Mouse (Mus musculus): ENCODE data around the gene Ntrk2. TPM values are rescaled to one million over a fixed set of nuclear protein-coding genes. Genes with fewer than 3 reads are reported as not detected.

Ntrk2 gene
- polyA plus RNA-seq, 1 experiment from 2014 or later, result 1.0 TPM

- Histone ChIP-seq H3K9ac (ENCODE audit: low read length) (no peak overlapping the region), H3K36me3 (ENCODE audit: control insufficient read depth, insufficient read depth, low read length) (no peaks in the 10 kb centered on the region), H3K27me3 (replicated peaks; ENCODE audit: control insufficient read depth, insufficient read depth, low read length) (0 out of 2 replicates have a peak, but pooled peaks cover 3% of the 10 kb centered on the region), H3K4me3 (ENCODE audit: low read depth, low read length) (peak overlapping the region; percentile 27), H3K4me2 (ENCODE audit: low read length) (peak overlapping the region; percentile 57), H3K9me3 (ENCODE audit: control insufficient read depth, low read length) (no peaks in the 10 kb centered on the region), H3K27ac (ENCODE audit: low read depth) (no peak overlapping the region), H3K4me1 (replicated peaks; ENCODE audit: control insufficient read depth, insufficient read depth, low read length) (peaks cover 9% of the 10 kb centered on the region; the same call in 1 of the 2 replicates)
- DNase-seq (ENCODE audit: low spot score) (no peak), ATAC-seq (replicated peaks; ENCODE audit: low FRiP score, low TSS enrichment, low read depth) (peak; percentile 62; the same call in 1 of the 2 replicates)
- WGBS, result 30% methylated on average over 16 of the region's 16 CpGs
Observed at GRCm38 (mm10) chr13:59010893-59011529, 204.6 kb downstream of the Ntrk2 start.

- Histone ChIP-seq H3K27ac (ENCODE audit: low read depth) (no peak overlapping the region), H3K4me1 (replicated peaks; ENCODE audit: control insufficient read depth, insufficient read depth, low read length) (peaks cover 9% of the 10 kb centered on the region; the same call in 1 of the 2 replicates), H3K9ac (ENCODE audit: low read length) (no peak overlapping the region), H3K27me3 (replicated peaks; ENCODE audit: control insufficient read depth, insufficient read depth, low read length) (0 out of 2 replicates have a peak, but pooled peaks cover 3% of the 10 kb centered on the region), H3K4me2 (ENCODE audit: low read length) (peak overlapping the region; percentile 57), H3K36me3 (ENCODE audit: control insufficient read depth, insufficient read depth, low read length) (no peaks in the 10 kb centered on the region), H3K4me3 (ENCODE audit: low read depth, low read length) (peak overlapping the region; percentile 27), H3K9me3 (ENCODE audit: control insufficient read depth, low read length) (no peaks in the 10 kb centered on the region)
- WGBS, result 2% methylated on average over 15 of the region's 15 CpGs
- DNase-seq (ENCODE audit: low spot score), result peak; percentile 75
- ATAC-seq (replicated peaks; ENCODE audit: low FRiP score, low TSS enrichment, low read depth), result peak; percentile 94
Observed at GRCm38 (mm10) chr13:59011530-59011903, 205.1 kb downstream of the Ntrk2 start.

- Histone ChIP-seq H3K36me3 (ENCODE audit: control insufficient read depth, insufficient read depth, low read length) (no peaks in the 10 kb centered on the region), H3K27ac (ENCODE audit: low read depth) (no peak overlapping the region), H3K4me1 (replicated peaks; ENCODE audit: control insufficient read depth, insufficient read depth, low read length) (peaks cover 9% of the 10 kb centered on the region; the same call in 1 of the 2 replicates), H3K9me3 (ENCODE audit: control insufficient read depth, low read length) (no peaks in the 10 kb centered on the region), H3K27me3 (replicated peaks; ENCODE audit: control insufficient read depth, insufficient read depth, low read length) (0 out of 2 replicates have a peak, but pooled peaks cover 3% of the 10 kb centered on the region), H3K4me3 (ENCODE audit: low read depth, low read length) (no peak overlapping the region), H3K9ac (ENCODE audit: low read length) (no peak overlapping the region), H3K4me2 (ENCODE audit: low read length) (no peak overlapping the region)
- DNase-seq (ENCODE audit: low spot score), result no peak
- 24% methylated on average over 1 of the region's 1 CpGs for WGBS
- no peak for ATAC-seq (replicated peaks; ENCODE audit: low FRiP score, low TSS enrichment, low read depth)
Observed at GRCm38 (mm10) chr13:59015360-59015759, 209.0 kb downstream of the Ntrk2 start.

- no peaks in the 10 kb centered on the region for H3K9me3 ChIP-seq (ENCODE audit: control insufficient read depth, low read length)
- no peak overlapping the region for H3K4me3 ChIP-seq (ENCODE audit: low read depth, low read length)
- H3K36me3 ChIP-seq (ENCODE audit: control insufficient read depth, insufficient read depth, low read length), result no peaks in the 10 kb centered on the region
- no peaks in the 10 kb centered on the region for H3K4me1 ChIP-seq (replicated peaks; ENCODE audit: control insufficient read depth, insufficient read depth, low read length)
- 0 out of 2 replicates have a peak, but pooled peaks cover 3% of the 10 kb centered on the region for H3K27me3 ChIP-seq (replicated peaks; ENCODE audit: control insufficient read depth, insufficient read depth, low read length)
- no peak overlapping the region for H3K4me2 ChIP-seq (ENCODE audit: low read length)
- ATAC-seq (replicated peaks; ENCODE audit: low FRiP score, low TSS enrichment, low read depth) (no peak), DNase-seq (ENCODE audit: low spot score) (no peak)
- H3K27ac ChIP-seq (ENCODE audit: low read depth), result no peak overlapping the region
- WGBS, result 59% methylated on average over 5 of the region's 5 CpGs
- no peak overlapping the region for H3K9ac ChIP-seq (ENCODE audit: low read length)
Observed at GRCm38 (mm10) chr13:59017121-59017520, 210.8 kb downstream of the Ntrk2 start.

- ATAC-seq (replicated peaks; ENCODE audit: low FRiP score, low TSS enrichment, low read depth) (no peak), DNase-seq (ENCODE audit: low spot score) (no peak)
- Histone ChIP-seq H3K9ac (ENCODE audit: low read length) (no peak overlapping the region), H3K4me2 (ENCODE audit: low read length) (no peak overlapping the region), H3K4me3 (ENCODE audit: low read depth, low read length) (no peak overlapping the region), H3K36me3 (ENCODE audit: control insufficient read depth, insufficient read depth, low read length) (no peaks in the 10 kb centered on the region), H3K4me1 (replicated peaks; ENCODE audit: control insufficient read depth, insufficient read depth, low read length) (no peaks in the 10 kb centered on the region), H3K27me3 (replicated peaks; ENCODE audit: control insufficient read depth, insufficient read depth, low read length) (no peaks in the 10 kb centered on the region), H3K9me3 (ENCODE audit: control insufficient read depth, low read length) (no peaks in the 10 kb centered on the region), H3K27ac (ENCODE audit: low read depth) (no peak overlapping the region)
- 87% methylated on average over 22 of the region's 22 CpGs for WGBS
Observed at GRCm38 (mm10) chr13:59022251-59023042, 216.1 kb downstream of the Ntrk2 start.

- 77% methylated on average over 8 of the region's 8 CpGs for WGBS
- no peak overlapping the region for H3K27ac ChIP-seq (ENCODE audit: low read depth)
- DNase-seq (ENCODE audit: low spot score), result no peak
- H3K9me3 ChIP-seq (ENCODE audit: control insufficient read depth, low read length), result no peaks in the 10 kb centered on the region
- no peaks in the 10 kb centered on the region for H3K36me3 ChIP-seq (ENCODE audit: control insufficient read depth, insufficient read depth, low read length)
- H3K4me1 ChIP-seq (replicated peaks; ENCODE audit: control insufficient read depth, insufficient read depth, low read length), result no peaks in the 10 kb centered on the region
- H3K27me3 ChIP-seq (replicated peaks; ENCODE audit: control insufficient read depth, insufficient read depth, low read length), result no peaks in the 10 kb centered on the region
- no peak for ATAC-seq (replicated peaks; ENCODE audit: low FRiP score, low TSS enrichment, low read depth)
- no peak overlapping the region for H3K4me3 ChIP-seq (ENCODE audit: low read depth, low read length)
- H3K9ac ChIP-seq (ENCODE audit: low read length), result no peak overlapping the region
- H3K4me2 ChIP-seq (ENCODE audit: low read length), result no peak overlapping the region
Observed at GRCm38 (mm10) chr13:59025653-59026052, 219.3 kb downstream of the Ntrk2 start.

GRCm38 (mm10) chr13:59027436-59027835 is 221.1 kb downstream of the Ntrk2 start:
- 61% methylated on average over 9 of the region's 9 CpGs for WGBS
- Histone ChIP-seq H3K4me3 (ENCODE audit: low read depth, low read length) (no peak overlapping the region), H3K36me3 (ENCODE audit: control insufficient read depth, insufficient read depth, low read length) (no peaks in the 10 kb centered on the region)

GRCm38 (mm10) chr13:59028546-59028945 is 222.2 kb downstream of the Ntrk2 start:
- no peaks in the 10 kb centered on the region for H3K27me3 ChIP-seq (replicated peaks; ENCODE audit: control insufficient read depth, insufficient read depth, low read length)
- H3K9me3 ChIP-seq (ENCODE audit: control insufficient read depth, low read length), result no peaks in the 10 kb centered on the region
- no peak for DNase-seq (ENCODE audit: low spot score)
- H3K36me3 ChIP-seq (ENCODE audit: control insufficient read depth, insufficient read depth, low read length), result no peaks in the 10 kb centered on the region
- H3K4me2 ChIP-seq (ENCODE audit: low read length), result no peak overlapping the region
- H3K27ac ChIP-seq (ENCODE audit: low read depth), result no peak overlapping the region
- H3K4me1 ChIP-seq (replicated peaks; ENCODE audit: control insufficient read depth, insufficient read depth, low read length), result no peaks in the 10 kb centered on the region
- H3K9ac ChIP-seq (ENCODE audit: low read length), result no peak overlapping the region
- WGBS, result 93% methylated on average over 4 of the region's 4 CpGs
- no peak for ATAC-seq (replicated peaks; ENCODE audit: low FRiP score, low TSS enrichment, low read depth)
- H3K4me3 ChIP-seq (ENCODE audit: low read depth, low read length), result no peak overlapping the region

More at GRCm38 (mm10) chr13:59027436-59027835, 221.1 kb downstream of the Ntrk2 start:
- Histone ChIP-seq H3K4me2 (ENCODE audit: low read length) (no peak overlapping the region), H3K9me3 (ENCODE audit: control insufficient read depth, low read length) (no peaks in the 10 kb centered on the region), H3K27me3 (replicated peaks; ENCODE audit: control insufficient read depth, insufficient read depth, low read length) (no peaks in the 10 kb centered on the region), H3K27ac (ENCODE audit: low read depth) (no peak overlapping the region), H3K9ac (ENCODE audit: low read length) (no peak overlapping the region), H3K4me1 (replicated peaks; ENCODE audit: control insufficient read depth, insufficient read depth, low read length) (no peaks in the 10 kb centered on the region)
- ATAC-seq (replicated peaks; ENCODE audit: low FRiP score, low TSS enrichment, low read depth) (no peak), DNase-seq (ENCODE audit: low spot score) (no peak)
